Mouse (Mus musculus): ENCODE measurements at regions not wholly inside any gene's neighbourhood (a gene's known extent, or its start where the extent isn't known, plus 50 kb on each side); places are given as distances from the start of the nearest gene placed in this dataset.

DNA sequence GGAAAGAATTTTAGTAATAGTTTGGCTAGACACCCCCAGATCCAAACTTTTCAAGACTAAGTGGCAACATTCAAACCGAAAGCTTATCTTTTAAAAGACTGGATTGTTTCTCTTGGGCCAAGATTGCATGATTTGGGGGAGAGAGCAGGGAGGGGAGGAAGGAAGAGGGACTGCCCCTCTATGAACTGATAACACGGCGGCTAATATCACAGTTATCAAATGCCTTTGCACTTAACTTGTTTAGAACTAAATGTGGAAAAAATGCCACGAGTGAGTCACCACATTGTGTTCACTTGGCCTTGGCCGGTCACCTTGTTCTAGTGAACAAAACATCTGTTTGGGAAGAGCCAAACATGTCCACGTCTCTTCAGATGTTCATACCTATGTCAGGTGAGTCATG is 92.3 kb downstream of the Tes start:
- H3K27me3 ChIP-seq (replicated peaks; ENCODE audit: control insufficient read depth, insufficient read depth, low read length), result no peaks in the 10 kb centered on the region
- H3K27ac ChIP-seq (ENCODE audit: low read depth), result no peak overlapping the region
- H3K9ac ChIP-seq (ENCODE audit: low read length), result no peak overlapping the region
- H3K9me3 ChIP-seq (ENCODE audit: control insufficient read depth, low read length), result no peaks in the 10 kb centered on the region
- 80% methylated on average over 6 of the region's 6 CpGs for WGBS
- no peaks in the 10 kb centered on the region for H3K4me1 ChIP-seq (replicated peaks; ENCODE audit: control insufficient read depth, insufficient read depth, low read length)
- no peak for ATAC-seq (replicated peaks; ENCODE audit: low FRiP score, low TSS enrichment, low read depth)
- no peaks in the 10 kb centered on the region for H3K36me3 ChIP-seq (ENCODE audit: control insufficient read depth, insufficient read depth, low read length)
- no peak overlapping the region for H3K4me2 ChIP-seq (ENCODE audit: low read length)
- no peak for DNase-seq (ENCODE audit: low spot score)
- no peak overlapping the region for H3K4me3 ChIP-seq (ENCODE audit: low read depth, low read length)

DNA sequence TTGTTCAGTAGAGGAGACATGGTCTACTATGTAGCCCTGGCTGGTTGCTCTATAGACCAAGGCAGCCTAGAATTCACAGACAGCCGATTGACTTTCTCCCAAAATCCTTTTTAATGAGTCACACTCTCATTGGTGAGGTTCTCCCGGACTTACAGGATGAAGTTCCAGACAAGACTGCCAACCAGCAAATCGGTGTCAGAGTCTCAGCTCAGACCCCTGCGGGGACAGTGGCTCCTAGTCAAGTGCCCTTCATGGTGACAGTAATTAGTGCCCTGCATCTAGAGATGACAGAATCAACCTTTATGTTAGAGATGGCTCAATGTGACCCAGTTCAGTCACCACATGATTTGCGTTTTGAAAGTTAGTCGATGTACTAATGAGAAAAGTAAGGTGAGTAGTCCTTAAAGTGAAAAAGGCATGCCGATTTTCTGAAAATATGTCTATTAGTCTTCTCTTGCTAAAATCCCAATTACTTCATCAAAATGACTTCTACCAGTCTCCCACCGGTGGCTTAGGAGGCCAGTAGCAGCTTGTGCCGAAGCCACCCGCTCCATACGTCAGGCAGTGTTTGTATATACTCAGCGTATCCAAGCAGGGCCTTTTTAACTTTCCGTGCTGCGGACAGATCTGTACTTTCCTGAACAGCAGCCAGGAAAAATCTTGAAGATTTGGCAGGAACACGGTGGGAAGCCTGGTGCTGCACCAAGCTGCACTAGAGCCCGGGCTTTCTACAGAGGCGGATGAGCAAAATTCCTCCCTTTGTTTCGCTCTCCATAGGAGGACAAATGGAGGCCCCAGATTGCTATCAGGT is 105.2 kb downstream of the Tes start:
- DNase-seq (ENCODE audit: low spot score) (peak; percentile 61), ATAC-seq (replicated peaks; ENCODE audit: low FRiP score, low TSS enrichment, low read depth) (peak; percentile 64)
- WGBS, result 46% methylated on average over 18 of the region's 18 CpGs
- Histone ChIP-seq H3K27ac (ENCODE audit: low read depth) (peak overlapping the region; percentile 58), H3K9ac (ENCODE audit: low read length) (no peak overlapping the region), H3K9me3 (ENCODE audit: control insufficient read depth, low read length) (no peaks in the 10 kb centered on the region), H3K27me3 (replicated peaks; ENCODE audit: control insufficient read depth, insufficient read depth, low read length) (no peaks in the 10 kb centered on the region), H3K4me1 (replicated peaks; ENCODE audit: control insufficient read depth, insufficient read depth, low read length) (peaks cover 15% of the 10 kb centered on the region), H3K4me2 (ENCODE audit: low read length) (peak overlapping the region; percentile 29), H3K36me3 (ENCODE audit: control insufficient read depth, insufficient read depth, low read length) (no peaks in the 10 kb centered on the region), H3K4me3 (ENCODE audit: low read depth, low read length) (no peak overlapping the region)

DNA sequence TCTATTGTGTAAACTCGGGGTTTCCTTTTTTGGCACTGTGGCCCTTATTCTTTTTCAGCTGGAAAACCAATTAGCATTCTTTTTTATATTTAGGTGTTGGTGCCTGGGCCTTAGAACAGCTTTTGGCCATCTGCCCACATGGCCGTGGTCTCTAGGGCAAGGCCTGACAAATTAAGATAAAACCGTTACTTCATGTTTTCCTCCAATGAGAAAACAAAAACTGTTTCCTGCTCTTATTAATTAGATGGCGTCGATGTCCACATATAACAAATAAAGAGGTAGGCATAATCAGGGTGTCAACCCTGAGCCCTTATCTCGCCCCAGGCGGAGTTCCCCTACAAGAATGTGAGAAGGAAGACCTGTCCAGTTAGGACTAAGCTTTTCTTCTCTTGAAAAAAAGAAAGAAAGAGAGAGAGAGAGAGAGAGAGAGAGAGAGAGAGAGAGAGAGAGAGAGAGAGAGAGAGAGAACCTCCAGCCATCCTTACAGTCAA is 105.9 kb downstream of the Tes start:
- no peak overlapping the region for H3K4me3 ChIP-seq (ENCODE audit: low read depth, low read length)
- 53% methylated on average over 7 of the region's 7 CpGs for WGBS
- peak overlapping the region; percentile 58 for H3K27ac ChIP-seq (ENCODE audit: low read depth)
- DNase-seq (ENCODE audit: low spot score) (no peak), ATAC-seq (replicated peaks; ENCODE audit: low FRiP score, low TSS enrichment, low read depth) (peak; percentile 25; the same call in 1 of the 2 replicates)
- H3K36me3 ChIP-seq (ENCODE audit: control insufficient read depth, insufficient read depth, low read length), result no peaks in the 10 kb centered on the region
- H3K9me3 ChIP-seq (ENCODE audit: control insufficient read depth, low read length), result no peaks in the 10 kb centered on the region
- peaks cover 15% of the 10 kb centered on the region for H3K4me1 ChIP-seq (replicated peaks; ENCODE audit: control insufficient read depth, insufficient read depth, low read length)
- no peak overlapping the region for H3K9ac ChIP-seq (ENCODE audit: low read length)
- no peaks in the 10 kb centered on the region for H3K27me3 ChIP-seq (replicated peaks; ENCODE audit: control insufficient read depth, insufficient read depth, low read length)
- H3K4me2 ChIP-seq (ENCODE audit: low read length), result peak overlapping the region; percentile 29

DNA sequence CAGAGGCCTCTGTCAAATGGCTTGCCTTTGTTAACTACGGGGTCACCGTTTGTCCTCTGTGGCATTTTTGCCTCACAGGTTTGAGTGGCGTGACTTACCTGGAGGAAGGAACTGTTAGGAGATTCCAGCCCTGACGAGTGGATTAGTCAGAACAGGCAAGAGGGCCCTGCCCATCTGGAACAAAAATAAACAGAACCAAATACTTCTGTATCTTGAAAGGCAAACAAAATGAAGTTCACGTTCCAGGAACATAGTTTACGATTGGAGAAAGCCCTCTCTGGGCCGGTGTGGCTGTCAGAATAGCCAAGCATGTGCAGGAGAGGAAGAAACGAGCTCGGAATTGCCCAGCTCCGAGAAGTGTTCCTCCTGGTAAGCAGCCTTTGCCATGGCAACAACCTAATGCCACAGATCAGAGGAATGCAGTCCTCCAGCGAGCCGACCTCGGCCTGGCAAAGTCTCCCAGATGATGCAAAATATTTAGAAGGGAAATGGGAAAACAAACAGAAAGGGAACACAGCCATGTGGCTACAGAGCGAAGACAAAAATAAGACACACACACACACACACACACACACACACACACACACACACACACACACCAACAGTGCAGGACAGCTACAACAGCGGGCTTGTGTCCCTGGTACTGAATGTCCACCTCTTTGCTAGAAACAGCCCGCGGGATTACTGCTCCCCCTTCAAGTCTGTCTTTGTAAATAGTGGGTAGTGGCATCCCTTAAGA is 106.5 kb downstream of the Tes start:
- 13% methylated on average over 17 of the region's 17 CpGs for WGBS
- no peak overlapping the region for H3K4me3 ChIP-seq (ENCODE audit: low read depth, low read length)
- H3K4me1 ChIP-seq (replicated peaks; ENCODE audit: control insufficient read depth, insufficient read depth, low read length), result peaks cover 15% of the 10 kb centered on the region
- peak; percentile 68; the same call in 1 of the 2 replicates for ATAC-seq (replicated peaks; ENCODE audit: low FRiP score, low TSS enrichment, low read depth)
- peak overlapping the region; percentile 29 for H3K4me2 ChIP-seq (ENCODE audit: low read length)
- no peak overlapping the region for H3K9ac ChIP-seq (ENCODE audit: low read length)
- no peaks in the 10 kb centered on the region for H3K9me3 ChIP-seq (ENCODE audit: control insufficient read depth, low read length)
- H3K36me3 ChIP-seq (ENCODE audit: control insufficient read depth, insufficient read depth, low read length), result no peaks in the 10 kb centered on the region
- peak; percentile 66 for DNase-seq (ENCODE audit: low spot score)
- peak overlapping the region; percentile 58 for H3K27ac ChIP-seq (ENCODE audit: low read depth)
- H3K27me3 ChIP-seq (replicated peaks; ENCODE audit: control insufficient read depth, insufficient read depth, low read length), result no peaks in the 10 kb centered on the region

DNA sequence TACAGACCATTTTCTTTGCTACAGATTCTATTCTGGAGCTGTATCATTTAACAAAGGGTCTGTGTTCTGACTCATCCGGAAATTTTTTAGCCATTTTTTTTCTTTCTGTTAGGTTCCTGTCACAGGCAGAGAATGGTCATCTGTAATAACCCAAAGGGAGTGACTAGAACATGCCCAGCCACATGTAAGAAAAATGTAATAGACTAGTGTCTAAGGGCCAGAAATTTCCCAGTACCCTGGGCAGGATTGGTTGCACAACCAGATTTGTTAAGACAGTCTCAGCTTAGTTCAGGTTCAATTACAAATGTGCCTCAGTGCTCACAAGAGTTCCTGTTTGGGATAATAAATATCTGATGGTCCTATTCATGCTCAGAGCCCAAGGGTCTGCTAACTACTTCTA is 107.1 kb downstream of the Tes start:
- Histone ChIP-seq H3K27me3 (replicated peaks; ENCODE audit: control insufficient read depth, insufficient read depth, low read length) (no peaks in the 10 kb centered on the region), H3K36me3 (ENCODE audit: control insufficient read depth, insufficient read depth, low read length) (no peaks in the 10 kb centered on the region), H3K4me1 (replicated peaks; ENCODE audit: control insufficient read depth, insufficient read depth, low read length) (peaks cover 15% of the 10 kb centered on the region), H3K4me2 (ENCODE audit: low read length) (no peak overlapping the region), H3K4me3 (ENCODE audit: low read depth, low read length) (no peak overlapping the region), H3K9ac (ENCODE audit: low read length) (no peak overlapping the region), H3K27ac (ENCODE audit: low read depth) (peak overlapping the region; percentile 58; the same call in 1 of the 2 replicates), H3K9me3 (ENCODE audit: control insufficient read depth, low read length) (no peaks in the 10 kb centered on the region)
- ATAC-seq (replicated peaks; ENCODE audit: low FRiP score, low TSS enrichment, low read depth), result no peak
- no peak for DNase-seq (ENCODE audit: low spot score)
- WGBS, result 57% methylated on average over 1 of the region's 1 CpGs

DNA sequence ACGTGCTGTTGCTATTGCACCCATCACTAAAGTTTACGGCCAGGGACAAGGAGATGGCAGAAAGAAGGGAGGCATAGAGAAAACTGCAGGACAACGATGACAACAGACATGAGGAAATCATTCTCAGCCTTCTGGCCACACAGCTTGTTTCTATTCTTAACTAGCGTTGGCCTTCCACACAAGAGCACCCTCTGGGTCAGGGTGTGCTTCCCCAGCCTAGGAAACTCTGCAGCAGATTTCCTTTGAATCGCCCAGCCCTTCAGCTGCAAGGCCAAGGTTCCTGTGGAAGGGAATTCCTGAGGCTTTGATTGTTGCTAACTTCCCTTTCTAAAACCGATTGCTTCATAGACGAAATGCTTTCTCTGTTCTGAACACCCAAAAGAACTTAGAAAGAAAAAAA is 103.8 kb upstream of the Cav2 start:
- Histone ChIP-seq H3K9me3 (ENCODE audit: control insufficient read depth, low read length) (no peaks in the 10 kb centered on the region), H3K27ac (ENCODE audit: low read depth) (no peak overlapping the region), H3K4me2 (ENCODE audit: low read length) (no peak overlapping the region), H3K9ac (ENCODE audit: low read length) (no peak overlapping the region), H3K4me3 (ENCODE audit: low read depth, low read length) (no peak overlapping the region), H3K36me3 (ENCODE audit: control insufficient read depth, insufficient read depth, low read length) (no peaks in the 10 kb centered on the region), H3K27me3 (replicated peaks; ENCODE audit: control insufficient read depth, insufficient read depth, low read length) (no peaks in the 10 kb centered on the region), H3K4me1 (replicated peaks; ENCODE audit: control insufficient read depth, insufficient read depth, low read length) (no peaks in the 10 kb centered on the region)
- DNase-seq (ENCODE audit: low spot score) (no peak), ATAC-seq (replicated peaks; ENCODE audit: low FRiP score, low TSS enrichment, low read depth) (no peak)
- WGBS, result 70% methylated on average over 7 of the region's 7 CpGs

DNA sequence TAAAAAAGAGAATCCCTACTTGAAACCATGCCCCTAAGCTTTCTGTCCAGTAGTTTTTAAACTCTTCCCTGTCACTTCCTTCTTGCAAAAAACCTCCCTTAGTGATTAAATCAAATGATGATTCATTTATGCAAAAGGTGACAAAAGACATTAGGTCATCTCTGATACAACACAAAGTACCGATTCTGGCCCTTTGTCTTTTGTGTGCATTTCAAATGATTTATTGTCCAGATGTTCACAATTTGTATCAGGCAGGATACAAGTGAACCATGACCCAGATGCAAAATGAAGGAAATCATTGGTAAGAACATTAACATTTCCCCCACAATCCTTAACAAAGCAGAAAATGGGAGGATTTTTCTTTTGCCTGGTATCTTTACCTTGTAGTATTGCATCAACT is 101.5 kb upstream of the Cav2 start:
- Histone ChIP-seq H3K4me1 (replicated peaks; ENCODE audit: control insufficient read depth, insufficient read depth, low read length) (no peaks in the 10 kb centered on the region), H3K9me3 (ENCODE audit: control insufficient read depth, low read length) (no peaks in the 10 kb centered on the region), H3K36me3 (ENCODE audit: control insufficient read depth, insufficient read depth, low read length) (no peaks in the 10 kb centered on the region), H3K9ac (ENCODE audit: low read length) (no peak overlapping the region), H3K27me3 (replicated peaks; ENCODE audit: control insufficient read depth, insufficient read depth, low read length) (no peaks in the 10 kb centered on the region), H3K4me3 (ENCODE audit: low read depth, low read length) (no peak overlapping the region), H3K4me2 (ENCODE audit: low read length) (no peak overlapping the region), H3K27ac (ENCODE audit: low read depth) (no peak overlapping the region)
- WGBS, result 36% methylated on average over 1 of the region's 1 CpGs
- no peak for ATAC-seq (replicated peaks; ENCODE audit: low FRiP score, low TSS enrichment, low read depth)
- no peak for DNase-seq (ENCODE audit: low spot score)

DNA sequence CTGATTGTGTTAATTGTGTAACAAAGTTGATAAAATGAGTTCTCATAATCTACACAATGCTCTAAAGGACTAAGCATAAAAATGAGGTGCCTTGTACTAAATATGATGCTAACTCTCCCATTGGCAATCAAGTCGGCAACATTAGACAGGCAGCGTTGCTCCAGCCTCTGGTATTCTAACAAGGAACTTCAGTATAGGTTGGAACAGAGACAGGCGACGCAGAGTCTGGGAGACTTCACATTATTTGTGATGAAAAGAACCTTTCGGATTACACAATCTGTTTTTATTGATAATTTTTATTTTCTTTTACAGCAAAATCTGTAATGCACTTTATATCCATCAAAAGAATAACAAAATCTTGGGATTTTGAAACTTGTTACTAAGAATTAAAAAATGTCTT is 94.4 kb upstream of the Cav2 start:
- no peaks in the 10 kb centered on the region for H3K27me3 ChIP-seq (replicated peaks; ENCODE audit: control insufficient read depth, insufficient read depth, low read length)
- no peak overlapping the region for H3K4me3 ChIP-seq (ENCODE audit: low read depth, low read length)
- ATAC-seq (replicated peaks; ENCODE audit: low FRiP score, low TSS enrichment, low read depth) (no peak), DNase-seq (ENCODE audit: low spot score) (no peak)
- no peaks in the 10 kb centered on the region for H3K4me1 ChIP-seq (replicated peaks; ENCODE audit: control insufficient read depth, insufficient read depth, low read length)
- no peak overlapping the region for H3K4me2 ChIP-seq (ENCODE audit: low read length)
- no peaks in the 10 kb centered on the region for H3K9me3 ChIP-seq (ENCODE audit: control insufficient read depth, low read length)
- H3K27ac ChIP-seq (ENCODE audit: low read depth), result no peak overlapping the region
- 88% methylated on average over 5 of the region's 5 CpGs for WGBS
- no peak overlapping the region for H3K9ac ChIP-seq (ENCODE audit: low read length)
- no peaks in the 10 kb centered on the region for H3K36me3 ChIP-seq (ENCODE audit: control insufficient read depth, insufficient read depth, low read length)
